Mouse (Mus musculus) brain, embryonic 14.5 days (tissue): ENCODE measurements around the gene Gm4353.

Source experiments
- CTCF ChIP-seq: fragments of 200-500 bp; IDR thresholded peaks from 2 replicates; pipeline ENCODE4 v1.5.1; 2012; ENCODE audit warnings: inconsistent platforms, mild to moderate bottlenecking, moderate library complexity, borderline replicate concordance; ENCODE audit not compliant: insufficient read depth, insufficient read length; ENCODE audit errors: extremely low read depth
- POLR2A ChIP-seq: fragments of 200-500 bp; IDR thresholded peaks from 2 replicates; pipeline ENCODE4 v1.6.1; 2012; ENCODE audit warnings: mild to moderate bottlenecking, inconsistent platforms, borderline replicate concordance; ENCODE audit not compliant: poor library complexity, insufficient read depth, insufficient read length, severe bottlenecking; ENCODE audit errors: extremely low read depth

GRCm38 (mm10) chr7:116039538-116040466, 44.6 kb downstream of the Gm4353 start:
- TF ChIP-seq POLR2A (no peak), CTCF (peak; percentile 96)
